Mouse (Mus musculus): ENCODE results near the gene Cryab.

Gene Cryab

GRCm38 (mm10) chr9:50796776-50797175 is 45.7 kb downstream of the Cryab start:
- DNase-seq (ENCODE audit: low spot score in 2 of 2), result no peak

GRCm38 (mm10) chr9:50797641-50798040 is 46.5 kb downstream of the Cryab start:
- no peak for DNase-seq (ENCODE audit: low spot score in 2 of 2)

- DNase-seq (ENCODE audit: low spot score in 2 of 2), result no peak
Measured at GRCm38 (mm10) chr9:50798368-50798767, 47.2 kb downstream of the Cryab start.

- DNase-seq (ENCODE audit: low spot score in 2 of 2), result no peak
Measured at GRCm38 (mm10) chr9:50800985-50801384, 49.9 kb downstream of the Cryab start.

GRCm38 (mm10) chr9:50803055-50803671 is 52.0 kb downstream of the Cryab start:
- no peak for DNase-seq (ENCODE audit: low spot score in 2 of 2)

Measured in urinary bladder, adult 18-20 months (tissue).